Mouse (Mus musculus) myocyte (in vitro differentiated cells): ENCODE measurements around the gene Pde4d. TPM values are rescaled to one million over a fixed set of nuclear protein-coding genes. Genes with fewer than 3 reads are reported as not detected.

Source experiments
- H3K27me3 ChIP-seq: one replicate; pipeline ENCODE4 v1.6.1; 2011; ENCODE audit not compliant: control insufficient read depth, insufficient read depth, insufficient read length
- H3K36me3 ChIP-seq: one replicate; pipeline ENCODE4 v1.6.1; 2011; ENCODE audit not compliant: control insufficient read depth, insufficient read depth
- H3K4me2 ChIP-seq: one replicate; pipeline ENCODE4 v1.6.1; 2011; ENCODE audit warnings: low read depth, control low read depth
- H3K4me3 ChIP-seq: one replicate; pipeline ENCODE4 v1.5.1; 2011; ENCODE audit warnings: mild to moderate bottlenecking, control low read depth, moderate library complexity
- H3K79me2 ChIP-seq: one replicate; pipeline ENCODE4 v1.6.1; 2011; ENCODE audit not compliant: control insufficient read depth, insufficient read depth
- H3ac ChIP-seq: one replicate; pipeline ENCODE4 v1.6.1; 2011; ENCODE audit not compliant: control insufficient read depth, insufficient read length
- CEBPB ChIP-seq: IDR thresholded peaks from 2 replicates; pipeline ENCODE4 v1.6.1; 2011; ENCODE audit warnings: mild to moderate bottlenecking, moderate library complexity; ENCODE audit not compliant: poor library complexity, insufficient read depth, severe bottlenecking
- E2F4 ChIP-seq: IDR thresholded peaks from one replicate; pipeline ENCODE4 v1.6.1; 2011; ENCODE audit warnings: mild to moderate bottlenecking, control low read depth, moderate library complexity; ENCODE audit not compliant: insufficient read depth
- MAX ChIP-seq: IDR thresholded peaks from one replicate; pipeline ENCODE4 v1.6.1; 2011; ENCODE audit warnings: low read depth, mild to moderate bottlenecking, control low read depth
- MYOD1 ChIP-seq, 3 experiments: IDR thresholded peaks; one replicate each; pipeline ENCODE4 v1.6.1; 2011; ENCODE audit warnings: control low read depth in 2 of 3, low read depth in 2 of 3, mild to moderate bottlenecking in 2 of 3, moderate library complexity in 1 of 3; ENCODE audit not compliant: insufficient read length in 2 of 3, control insufficient read depth in 1 of 3
- MYOG ChIP-seq, 3 experiments: IDR thresholded peaks; one replicate each; pipeline ENCODE4 v1.6.1; 2011; ENCODE audit warnings: control low read depth in 2 of 3, low read depth in 2 of 3, mild to moderate bottlenecking in 2 of 3; ENCODE audit not compliant: insufficient read length in 2 of 3, control insufficient read depth in 1 of 3, insufficient read depth in 1 of 3
- POLR2A ChIP-seq: IDR thresholded peaks from one replicate; pipeline ENCODE4 v1.6.1; 2011; ENCODE audit warnings: low read depth, mild to moderate bottlenecking, control low read depth, moderate library complexity; ENCODE audit not compliant: insufficient read length
- POLR2AphosphoS2 ChIP-seq: IDR thresholded peaks from one replicate; pipeline ENCODE4 v1.6.1; 2011; ENCODE audit warnings: low read depth, control low read depth; ENCODE audit not compliant: insufficient read length
- REST ChIP-seq: IDR thresholded peaks from one replicate; pipeline ENCODE4 v1.6.1; 2011; ENCODE audit warnings: mild to moderate bottlenecking, control low read depth, moderate library complexity; ENCODE audit not compliant: insufficient read depth, insufficient read length
- SRF ChIP-seq: IDR thresholded peaks from one replicate; pipeline ENCODE4 v1.6.1; 2011; ENCODE audit warnings: low read depth; ENCODE audit not compliant: control insufficient read depth, insufficient read length
- TCF12 ChIP-seq: IDR thresholded peaks from one replicate; pipeline ENCODE4 v1.6.1; 2011; ENCODE audit warnings: mild to moderate bottlenecking, control low read depth; ENCODE audit not compliant: poor library complexity, insufficient read depth, severe bottlenecking
- TCF3 ChIP-seq: IDR thresholded peaks from one replicate; pipeline ENCODE4 v1.6.1; 2011; ENCODE audit warnings: low read depth, control low read depth; ENCODE audit not compliant: insufficient read length
- USF1 ChIP-seq: IDR thresholded peaks from one replicate; pipeline ENCODE4 v1.6.1; 2011; ENCODE audit warnings: low read depth, mild to moderate bottlenecking, control low read depth, moderate library complexity
- polyA plus RNA-seq: library from polyadenylated mRNA; unstranded; fragments of >200 nt; fragmentation: generic; extraction: Trizol; gene quantifications from one replicate; pipeline ENCODE4 v1.2.1, GENCODE M21; 2012; ENCODE audit warnings: missing spikeins

Gene Pde4d
- polyA plus RNA-seq, 1 experiment: 8.2 TPM

DNA sequence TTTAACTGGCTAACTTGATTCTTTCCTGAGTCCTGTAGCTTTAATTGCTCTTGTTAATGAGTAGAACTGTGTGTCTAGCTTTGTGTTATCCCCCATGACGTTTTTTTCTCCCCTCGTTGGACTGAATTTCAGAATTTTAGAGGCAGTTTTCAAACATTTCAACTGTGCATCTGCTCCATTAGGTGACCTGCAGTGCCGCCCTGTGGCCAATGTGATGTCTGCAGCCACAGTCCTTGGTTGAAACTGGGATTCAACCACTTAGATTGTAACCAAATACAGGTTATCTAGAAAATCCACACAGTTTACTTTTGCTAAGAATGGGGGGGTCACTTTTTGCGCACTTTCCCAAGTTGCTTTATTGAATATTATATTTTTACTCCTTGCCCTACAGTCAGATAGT is 760.7 kb downstream of the Pde4d start:
- no peak for TF ChIP-seq REST
- TF ChIP-seq USF1: no peak
- Histone ChIP-seq H3K4me2 (no peak overlapping the region), H3K36me3 (no peaks in the 10 kb centered on the region), H3ac (no peak overlapping the region), H3K79me2 (no peaks in the 10 kb centered on the region), H3K27me3 (no peaks in the 10 kb centered on the region), H3K4me3 (no peak overlapping the region)

DNA sequence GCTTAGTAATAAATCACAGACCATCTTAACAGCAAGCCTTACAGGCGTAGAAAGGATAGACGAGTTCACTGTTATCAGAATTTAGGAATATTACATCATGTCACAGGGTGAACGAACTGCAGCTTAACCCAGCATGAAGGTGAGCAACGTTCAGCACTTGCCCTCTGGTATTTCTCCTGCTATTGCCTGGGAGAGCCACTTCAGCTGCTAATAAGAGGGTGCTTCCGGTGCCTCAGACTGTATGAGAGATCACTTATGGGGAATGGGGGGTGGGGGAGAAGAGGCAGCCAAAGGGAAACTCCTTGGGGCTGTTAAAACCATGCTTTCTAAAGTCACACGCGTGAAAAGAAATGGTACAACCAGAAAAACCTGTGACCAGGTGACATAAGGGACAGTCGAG is 761.7 kb downstream of the Pde4d start:
- TF ChIP-seq USF1: no peak
- no peak for TF ChIP-seq TCF3
- no peak for TF ChIP-seq CEBPB
- no peak for TF ChIP-seq MAX
- no peak for TF ChIP-seq E2F4
- TF ChIP-seq POLR2AphosphoS2: no peak
- Histone ChIP-seq H3ac (no peak overlapping the region), H3K79me2 (no peaks in the 10 kb centered on the region), H3K4me3 (no peak overlapping the region), H3K4me2 (peak overlapping the region; percentile 53), H3K36me3 (no peaks in the 10 kb centered on the region), H3K27me3 (no peaks in the 10 kb centered on the region)

DNA sequence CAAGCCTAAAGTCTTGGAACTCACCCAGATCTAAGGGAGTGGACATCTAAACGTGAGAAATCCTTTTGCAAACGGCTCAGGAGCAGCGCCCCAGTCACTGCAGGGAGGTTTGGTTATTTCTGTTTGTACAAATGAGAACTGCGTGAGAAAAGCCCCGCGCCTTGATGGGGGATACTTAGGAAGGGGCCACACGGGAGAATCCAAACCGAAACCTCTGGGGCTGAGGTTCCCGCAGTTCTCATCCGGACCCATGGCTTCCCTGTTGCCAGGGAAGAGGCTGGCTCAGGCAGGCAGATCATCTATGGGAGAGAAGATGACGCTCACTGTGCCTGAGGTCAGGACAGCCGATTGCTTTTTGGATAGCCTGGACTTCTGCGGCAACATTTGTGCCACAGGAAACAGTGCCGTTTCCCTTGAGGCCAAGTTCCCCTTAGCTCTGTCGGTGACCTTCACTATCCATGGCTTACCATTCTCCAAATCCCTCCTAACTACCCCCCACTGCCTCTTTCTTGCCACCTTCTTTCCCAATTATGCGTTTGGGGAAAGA is 762.3 kb downstream of the Pde4d start:
- TF ChIP-seq E2F4 (no peak), REST (no peak), MAX (no peak), POLR2A (no peak), USF1 (no peak), SRF (no peak), CEBPB (no peak), MYOD1 (IDR thresholded peaks at IDR 0.05; ENCODE audit: control insufficient read depth in 1 of 3, insufficient read length in 2 of 3, low read depth in 2 of 3) (no peak), TCF12 (no peak), TCF3 (no peak), MYOG (IDR thresholded peaks at IDR 0.05; ENCODE audit: control insufficient read depth in 1 of 3, insufficient read depth in 1 of 3, insufficient read length in 2 of 3, low read depth in 2 of 3) (no peak), POLR2AphosphoS2 (no peak)
- H3K36me3 ChIP-seq: no peaks in the 10 kb centered on the region
- no peak overlapping the region for H3K4me3 ChIP-seq
- H3K79me2 ChIP-seq: no peaks in the 10 kb centered on the region
- H3ac ChIP-seq: no peak overlapping the region
- H3K27me3 ChIP-seq: no peaks in the 10 kb centered on the region
- H3K4me2 ChIP-seq: peak overlapping the region; percentile 53

DNA sequence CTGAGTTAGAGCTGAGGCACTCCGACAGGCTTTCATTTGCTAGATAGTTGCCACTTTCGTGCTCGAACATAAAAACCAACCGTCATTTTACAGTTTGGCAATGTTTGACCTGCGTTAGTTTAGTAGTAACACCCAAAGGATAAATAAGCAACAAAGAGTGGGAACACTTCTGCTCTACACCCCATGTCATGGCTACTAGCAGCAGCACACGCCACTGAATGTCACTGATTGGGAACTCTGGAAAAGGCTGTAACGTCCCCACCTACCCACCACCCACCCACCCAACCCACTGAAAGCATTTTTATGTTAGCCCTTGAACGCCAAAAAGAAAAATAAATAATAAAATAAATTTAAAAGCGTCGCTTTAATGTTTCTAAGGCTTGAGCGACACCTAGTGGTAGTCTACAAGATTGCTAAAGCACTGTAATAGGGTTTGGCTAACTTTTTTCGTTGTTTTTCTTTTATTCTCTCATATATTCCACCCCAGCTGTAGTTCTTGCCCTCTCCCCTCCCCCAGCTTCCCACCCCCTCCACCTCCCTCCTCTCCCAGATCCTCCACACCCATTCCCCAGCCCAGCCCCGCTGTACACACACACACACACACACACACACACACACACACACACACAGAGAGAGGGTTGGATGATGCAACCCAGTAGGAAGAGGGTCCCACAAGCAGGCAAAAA is 763.2 kb downstream of the Pde4d start:
- Histone ChIP-seq H3K4me3 (no peak overlapping the region), H3ac (no peak overlapping the region), H3K79me2 (no peaks in the 10 kb centered on the region), H3K4me2 (peak overlapping the region; percentile 53), H3K36me3 (no peaks in the 10 kb centered on the region), H3K27me3 (no peaks in the 10 kb centered on the region)
- TF ChIP-seq SRF (no peak), CEBPB (0 out of 2 replicates have a peak, but pooled peaks have one; percentile 33), POLR2AphosphoS2 (no peak)

DNA sequence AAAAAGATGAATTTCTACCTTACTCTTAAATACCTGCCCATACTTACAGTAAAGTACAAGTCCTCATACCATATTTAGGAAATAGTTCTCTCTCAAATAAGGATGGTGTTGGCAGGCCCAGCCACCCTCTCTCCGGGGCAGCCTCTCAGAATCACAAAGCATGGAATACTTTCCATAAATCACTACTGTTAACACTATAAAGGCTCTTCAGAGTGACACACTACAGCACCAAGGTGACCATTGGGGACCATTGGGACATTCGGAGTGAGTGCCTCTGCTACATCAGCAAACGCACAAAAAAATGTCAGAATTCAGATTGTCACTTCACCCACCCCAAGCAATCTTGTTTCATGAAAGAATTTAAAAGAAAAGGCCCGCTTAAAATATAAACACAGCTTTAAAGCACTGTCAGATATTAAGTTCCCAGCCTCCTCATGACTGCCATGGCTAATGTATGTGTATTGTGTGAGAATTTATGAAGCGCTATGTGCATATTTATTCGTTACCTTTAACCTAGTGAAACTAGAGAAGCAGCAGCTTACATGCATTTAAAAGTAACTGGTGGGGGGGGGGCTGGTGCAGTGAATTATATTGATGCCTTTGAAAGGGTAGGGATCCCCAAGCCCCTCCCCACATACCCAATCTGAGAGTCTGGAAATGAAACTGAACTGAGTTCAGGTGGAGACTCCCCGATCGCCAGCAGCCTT is 769.4 kb downstream of the Pde4d start:
- no peaks in the 10 kb centered on the region for H3K36me3 ChIP-seq
- H3K27me3 ChIP-seq: no peaks in the 10 kb centered on the region
- H3ac ChIP-seq: no peak overlapping the region
- H3K79me2 ChIP-seq: no peaks in the 10 kb centered on the region
- TF ChIP-seq POLR2AphosphoS2 (no peak), REST (no peak), POLR2A (no peak), SRF (no peak), USF1 (no peak)
- no peak overlapping the region for H3K4me2 ChIP-seq
- no peak overlapping the region for H3K4me3 ChIP-seq
